Mouse (Mus musculus) kidney, adult 2 months (tissue): Measurements from ENCODE around the gene Tspan4. TPM values are rescaled to one million over a fixed set of nuclear protein-coding genes. Genes with fewer than 3 reads are reported as not detected.

ENCODE experiments used
- DNase-seq: peaks from one replicate; pipeline ENCODE4 v3.0.0; 2021
- H3K27ac ChIP-seq: fragments of 200-500 bp; 2 replicates; pipeline ENCODE4 v1.5.1; 2012; ENCODE audit warnings: low read depth, low read length, control low read depth, inconsistent platforms; ENCODE audit not compliant: insufficient read depth
- H3K27me3 ChIP-seq: fragments of 200-500 bp; replicated peaks from 2 replicates; pipeline ENCODE4 v1.6.1; 2012; ENCODE audit warnings: mild to moderate bottlenecking, moderate library complexity, low read length, inconsistent platforms; ENCODE audit not compliant: control insufficient read depth, insufficient read depth
- H3K36me3 ChIP-seq: fragments of 200-500 bp; 2 replicates; pipeline ENCODE4 v1.6.1; 2012; ENCODE audit warnings: mild to moderate bottlenecking, moderate library complexity, low read length, inconsistent platforms; ENCODE audit not compliant: control insufficient read depth, insufficient read depth
- H3K4me1 ChIP-seq: fragments of 200-500 bp; 2 replicates; pipeline ENCODE4 v1.6.1; 2011; ENCODE audit warnings: low read length; ENCODE audit not compliant: control insufficient read depth, insufficient read depth
- H3K4me3 ChIP-seq: fragments of 200-500 bp; 2 replicates; pipeline ENCODE4 v1.5.1; 2011; ENCODE audit warnings: mild to moderate bottlenecking, low read depth, low read length, control low read depth; ENCODE audit not compliant: insufficient read depth
- CTCF ChIP-seq: fragments of 200-500 bp; conservative IDR thresholded peaks from 2 replicates; pipeline ENCODE4 v1.5.1; 2011; ENCODE audit warnings: low read depth, mild to moderate bottlenecking, control low read depth, low read length, moderate library complexity, mixed read lengths; ENCODE audit not compliant: insufficient read depth, insufficient read length
- POLR2A ChIP-seq: fragments of 200-500 bp; IDR thresholded peaks from one replicate; pipeline ENCODE4 v1.6.1; 2011; ENCODE audit warnings: low read depth, low read length, control low read depth
- WGBS: fragments of 180-500 bp; shearing (Covaris S2); methylation state at CpG from one replicate; pipeline ENCODE4 v1.1.7; 2018; 5-methylcytosine and 5-hydroxymethylcytosine counted together
- polyA plus RNA-seq: library from polyadenylated mRNA; depleted of rRNA; stranded (reverse); fragments of >200 nt; gene quantifications from 2 replicates; pipeline ENCODE4 v1.2.3, GENCODE M21; 2012

The Tspan4 gene
- polyA plus RNA-seq, 1 experiment = 143 TPM

GRCm38 (mm10) chr7:141458661-141459060, 16.4 kb upstream of the Tspan4 start:
- no peak overlapping the region for H3K27ac ChIP-seq
- 89% methylated on average over 11 of the region's 11 CpGs for WGBS
- no peak for TF ChIP-seq POLR2A
- no peak for TF ChIP-seq CTCF
- no peak overlapping the region for H3K4me3 ChIP-seq
- no peaks in the 10 kb centered on the region for H3K27me3 ChIP-seq
- no peaks in the 10 kb centered on the region for H3K36me3 ChIP-seq
- DNase-seq = no peak
- H3K4me1 ChIP-seq = peaks cover 16% of the 10 kb centered on the region

DNA sequence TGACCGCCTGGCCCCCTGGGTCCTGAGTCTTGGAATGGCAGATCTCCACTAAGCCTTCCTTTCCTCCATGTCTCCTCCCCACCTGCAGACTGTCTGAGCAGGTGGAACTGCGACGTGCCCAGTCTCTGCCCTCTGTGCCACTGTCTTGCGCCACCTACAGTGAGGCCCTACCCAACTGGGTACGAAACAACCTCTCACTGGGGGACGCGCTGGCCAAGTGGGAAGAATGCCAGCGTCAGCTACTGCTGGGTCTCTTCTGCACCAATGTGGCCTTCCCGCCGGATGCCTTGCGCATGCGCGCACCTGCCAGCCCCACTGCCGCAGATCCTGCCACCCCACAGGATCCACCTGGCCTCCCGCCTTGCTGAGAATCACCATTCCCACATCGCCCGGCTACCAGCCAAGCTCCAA, 15.7 kb upstream of the Tspan4 start:
- no peak overlapping the region for H3K27ac ChIP-seq
- H3K4me1 ChIP-seq = peaks cover 16% of the 10 kb centered on the region
- H3K4me3 ChIP-seq = no peak overlapping the region
- no peaks in the 10 kb centered on the region for H3K36me3 ChIP-seq
- no peak for DNase-seq
- TF ChIP-seq POLR2A (no peak), CTCF (no peak)
- H3K27me3 ChIP-seq = no peaks in the 10 kb centered on the region
- WGBS = 89% methylated on average over 17 of the region's 17 CpGs

DNA sequence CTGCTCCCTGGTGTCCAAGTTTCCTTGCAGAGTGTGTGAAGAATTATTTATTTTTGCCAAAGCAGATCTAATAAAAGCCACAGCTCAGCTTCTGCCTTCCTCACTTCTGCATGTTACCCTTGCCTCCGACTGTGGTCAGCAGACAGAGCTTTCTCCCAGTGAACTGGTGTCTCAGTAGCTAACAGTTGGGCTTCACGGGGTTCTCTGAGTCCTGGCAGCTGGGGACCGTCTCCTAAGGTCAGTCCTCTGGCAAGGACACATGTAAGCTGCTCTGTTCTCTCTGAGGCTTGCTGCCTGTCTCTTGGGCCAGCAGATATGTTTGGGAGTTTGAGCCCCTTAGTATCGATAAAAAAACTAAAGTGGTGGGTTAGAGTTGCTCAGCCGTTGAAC, 15.0 kb upstream of the Tspan4 start:
- Histone ChIP-seq H3K4me1 (peaks cover 13% of the 10 kb centered on the region), H3K27ac (no peak overlapping the region), H3K27me3 (no peaks in the 10 kb centered on the region), H3K4me3 (no peak overlapping the region), H3K36me3 (no peaks in the 10 kb centered on the region)
- TF ChIP-seq CTCF = no peak
- 58% methylated on average over 5 of the region's 5 CpGs for WGBS
- no peak for DNase-seq

DNA sequence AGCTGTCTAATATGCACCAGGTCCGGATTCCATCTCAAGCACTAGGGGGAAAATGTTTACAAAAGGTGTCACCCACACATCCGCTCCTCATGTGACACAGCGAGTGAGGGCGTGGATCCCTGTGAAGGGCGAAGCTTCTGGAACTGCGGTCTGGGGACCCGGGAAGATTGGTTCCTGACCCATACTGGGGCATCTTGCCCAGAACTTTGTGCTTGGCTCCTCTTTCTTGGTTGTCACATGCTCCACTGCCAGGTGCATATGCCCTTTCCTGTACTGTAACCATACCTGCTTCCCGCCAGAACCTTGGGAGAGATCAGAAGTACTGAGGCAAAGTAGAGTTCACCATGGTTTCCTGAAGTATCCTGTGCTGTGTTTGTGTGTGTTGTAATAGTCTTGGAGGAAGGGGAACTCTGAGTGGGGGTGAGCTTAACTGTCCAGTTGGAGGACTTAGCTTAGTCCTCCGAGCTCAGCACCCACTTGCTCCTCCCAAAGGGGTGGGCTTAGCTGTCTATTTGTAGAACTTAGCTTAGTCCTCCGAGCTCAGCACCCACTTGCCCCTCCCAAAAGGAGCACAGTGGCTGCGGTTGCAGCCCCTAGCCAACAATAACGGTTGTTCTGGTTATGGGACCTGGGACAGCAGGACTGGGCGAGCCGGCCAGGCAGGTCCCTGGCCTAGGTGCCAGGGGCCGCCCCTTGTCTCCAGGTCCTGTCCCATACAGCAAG, 14.5 kb upstream of the Tspan4 start, which contains the start of gene Cracr2b:
TSS of gene Cracr2b (plus strand) at position 704 of the 723 bp plus-strand sequence.
- peaks cover 13% of the 10 kb centered on the region for H3K4me1 ChIP-seq
- no peaks in the 10 kb centered on the region for H3K27me3 ChIP-seq
- H3K4me3 ChIP-seq = peak within 1 kb of the TSS; percentile 66
- H3K27ac ChIP-seq = peak within 1 kb of the TSS; percentile 44
- 72% methylated on average over 15 of the region's 15 CpGs for WGBS
- H3K36me3 ChIP-seq = no peaks in the 10 kb centered on the region
- TF ChIP-seq POLR2A (no peak), CTCF (no peak)
- no peak for DNase-seq

- H3K27me3 ChIP-seq = no peaks in the 10 kb centered on the region
- no peak for DNase-seq
- peaks cover 10% of the 10 kb centered on the region for H3K4me1 ChIP-seq
- 2% methylated on average over 59 of the region's 59 CpGs for WGBS
- TF ChIP-seq CTCF (no peak; the same call in 1 of the 2 replicates), POLR2A (no peak)
- H3K27ac ChIP-seq = peak overlapping the region; percentile 44
- peak overlapping the region; percentile 66 for H3K4me3 ChIP-seq
- H3K36me3 ChIP-seq = no peaks in the 10 kb centered on the region
These were observed 13.3 kb upstream of the Tspan4 start for GRCm38 (mm10) chr7:141461521-141462332.

DNA sequence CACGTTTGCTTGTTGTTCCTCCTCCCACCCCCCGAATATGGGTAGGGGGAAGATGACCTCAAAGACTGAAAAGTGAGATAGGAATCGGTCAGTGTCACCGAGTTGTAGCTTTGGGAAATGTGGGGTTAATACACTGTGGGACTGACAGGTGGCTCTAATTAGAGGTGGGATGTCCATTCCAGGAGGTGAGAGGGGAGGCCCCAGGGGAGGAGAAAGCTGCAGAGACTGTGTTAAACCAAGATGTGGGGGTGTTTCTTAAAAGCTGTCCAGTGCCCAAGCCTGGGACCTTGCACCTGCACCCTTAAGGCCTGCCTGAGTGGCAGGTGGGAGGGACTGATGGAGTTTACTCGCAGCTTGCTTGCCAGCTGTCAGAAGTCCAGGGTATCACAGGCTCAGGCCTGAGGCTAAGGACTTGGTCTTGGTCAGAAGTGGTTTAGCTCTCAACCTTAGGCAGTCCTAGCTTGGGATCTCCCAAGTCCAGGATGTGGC, 12.7 kb upstream of the Tspan4 start:
- Histone ChIP-seq H3K27ac (peak overlapping the region; percentile 44; the same call in 1 of the 2 replicates), H3K27me3 (no peaks in the 10 kb centered on the region), H3K36me3 (no peaks in the 10 kb centered on the region), H3K4me3 (peak overlapping the region; percentile 66), H3K4me1 (peaks cover 10% of the 10 kb centered on the region)
- 12% methylated on average over 5 of the region's 5 CpGs for WGBS
- no peak for TF ChIP-seq POLR2A
- no peak for TF ChIP-seq CTCF
- peak; percentile 88 for DNase-seq
